Mouse (Mus musculus): ENCODE measurements around the gene Adcy1.

Gene Adcy1

DNA sequence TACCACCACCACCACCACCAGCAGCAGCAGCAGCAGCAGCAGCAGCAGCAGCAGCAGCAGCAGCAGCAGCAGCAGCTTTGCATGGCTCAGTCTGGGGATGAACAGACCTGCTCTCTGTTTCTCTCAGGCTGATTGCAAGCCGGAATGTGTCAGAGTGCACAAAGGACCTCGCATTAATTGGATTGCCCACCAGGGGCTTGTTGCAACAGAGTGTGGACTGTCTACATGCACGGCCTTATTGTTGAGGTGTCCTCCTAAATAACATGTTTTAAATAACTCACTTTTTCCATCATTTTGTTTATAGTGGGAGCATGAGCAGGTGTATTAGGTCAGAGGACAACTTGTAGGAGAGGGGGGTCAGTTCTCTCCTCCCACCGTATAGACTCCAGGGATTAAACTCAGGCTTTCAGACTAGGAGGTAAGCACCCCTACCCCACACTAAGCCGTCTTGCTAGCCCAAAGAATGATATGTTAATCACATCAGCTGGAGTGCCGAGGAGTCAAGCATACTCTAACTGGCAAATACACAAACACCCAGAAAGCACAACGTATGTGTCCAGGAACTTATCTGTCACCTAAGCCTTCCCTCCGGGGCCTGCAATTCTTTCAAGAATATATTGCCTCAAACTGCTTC is 119.2 kb downstream of the Adcy1 start:
- ATAC-seq (ENCODE audit: low TSS enrichment) = no peak; the same call in 1 of the 2 replicates

DNA sequence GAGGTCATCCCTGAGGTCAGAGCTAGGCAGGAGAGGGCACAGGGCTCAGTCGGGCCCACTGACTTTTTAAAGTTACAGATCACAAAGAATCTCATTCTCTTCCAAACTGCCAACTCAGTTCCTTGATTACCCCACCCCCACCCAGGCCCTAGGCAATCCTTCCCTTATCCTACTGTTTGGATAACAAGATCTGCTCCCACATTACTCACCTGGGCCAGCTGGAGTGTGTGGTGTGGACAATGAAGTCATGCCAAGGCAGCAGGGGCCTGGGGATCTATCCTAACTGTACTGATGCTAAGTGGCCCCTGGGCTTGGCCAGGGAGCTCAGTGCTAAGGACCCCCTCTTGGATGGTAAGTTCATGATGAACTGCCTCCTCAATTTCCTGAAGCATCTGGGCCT is 121.1 kb downstream of the Adcy1 start:
- no peak for ATAC-seq (ENCODE audit: low TSS enrichment)

DNA sequence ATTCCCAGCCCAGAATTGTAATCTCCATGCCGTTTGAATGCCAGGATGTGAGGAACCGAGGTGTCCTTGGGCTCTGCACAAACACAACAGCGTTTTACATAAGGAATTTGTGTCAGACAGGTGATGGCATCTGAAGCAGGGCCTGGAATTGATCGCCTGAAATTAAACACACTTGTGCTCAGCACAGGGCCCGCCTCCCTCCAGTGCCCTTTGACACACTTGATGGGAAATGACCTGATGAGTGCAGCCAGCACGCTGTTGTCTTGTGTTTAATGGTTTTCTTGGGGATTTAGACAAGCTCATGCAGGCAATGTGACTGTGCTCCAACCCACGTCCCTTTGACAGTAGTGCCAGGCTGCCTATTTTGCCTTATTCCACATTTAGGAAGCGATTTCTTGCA is 124.2 kb downstream of the Adcy1 start:
- no peak for ATAC-seq (ENCODE audit: low TSS enrichment)

DNA sequence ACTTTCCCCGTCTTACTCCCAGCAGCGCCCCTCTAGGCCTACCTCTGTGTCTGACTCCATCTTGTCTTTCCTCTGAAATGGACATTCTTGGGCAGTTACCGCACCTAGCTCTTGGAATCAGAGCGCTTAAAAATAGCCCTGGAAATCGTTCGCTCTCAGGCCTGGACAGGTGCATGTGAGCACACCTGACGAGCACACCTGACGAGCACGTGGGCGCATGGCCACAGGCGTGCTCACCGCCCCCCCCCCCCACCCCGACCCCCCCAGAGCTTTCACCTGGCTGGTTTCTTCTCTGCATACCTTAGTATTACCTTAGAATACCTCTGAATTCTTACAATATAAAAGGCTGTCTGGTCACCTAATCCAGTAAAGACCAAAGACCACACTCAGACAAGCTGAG is 125.2 kb downstream of the Adcy1 start, which contains the start of gene Gm11985:
Gm11985 (minus strand) TSS at position 101 of the 400 bp plus-strand sequence.
- no peak for ATAC-seq (ENCODE audit: low TSS enrichment)

DNA sequence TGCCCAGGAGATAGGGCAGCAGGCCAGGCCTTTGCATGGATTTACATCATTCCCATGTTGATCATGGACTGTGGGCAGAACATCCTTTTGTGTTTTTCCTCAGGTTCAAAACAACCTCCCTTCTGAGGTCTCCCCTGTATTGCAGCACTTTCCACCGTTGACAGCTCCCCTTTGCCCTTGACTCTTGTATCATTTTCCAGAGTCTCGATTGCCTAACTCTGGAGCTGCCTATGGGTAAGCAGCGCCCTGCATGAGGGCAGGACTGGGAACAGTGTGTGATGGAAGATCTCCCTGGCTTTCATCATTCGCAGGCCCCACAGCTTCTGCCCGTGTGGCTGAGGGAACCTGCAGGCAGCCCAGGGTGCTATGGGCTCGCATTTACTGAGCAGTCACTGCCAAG is 129.4 kb downstream of the Adcy1 start:
- no peak for ATAC-seq (ENCODE audit: low TSS enrichment)

DNA sequence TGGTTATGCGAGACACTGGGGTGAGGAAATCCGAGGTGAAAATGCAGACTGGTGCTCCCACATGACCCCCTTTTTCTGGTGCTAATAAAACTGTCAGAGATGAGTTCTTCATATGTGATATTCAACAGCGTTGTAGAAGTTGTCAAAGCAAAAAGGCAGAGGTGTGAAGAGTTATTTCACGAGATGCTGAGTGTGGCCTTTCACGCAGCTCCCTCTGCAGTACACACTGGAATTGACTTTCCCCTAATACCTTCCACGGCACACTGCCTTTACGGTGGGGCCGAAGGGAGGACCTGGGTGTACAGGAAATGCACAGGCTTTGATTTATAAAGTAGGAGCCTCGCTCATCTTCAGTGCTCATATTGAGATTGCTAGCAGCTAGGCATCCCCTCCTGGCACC is 129.8 kb downstream of the Adcy1 start:
- ATAC-seq (ENCODE audit: low TSS enrichment) = 0 out of 2 replicates have a peak, but pooled peaks have one; percentile 32

DNA sequence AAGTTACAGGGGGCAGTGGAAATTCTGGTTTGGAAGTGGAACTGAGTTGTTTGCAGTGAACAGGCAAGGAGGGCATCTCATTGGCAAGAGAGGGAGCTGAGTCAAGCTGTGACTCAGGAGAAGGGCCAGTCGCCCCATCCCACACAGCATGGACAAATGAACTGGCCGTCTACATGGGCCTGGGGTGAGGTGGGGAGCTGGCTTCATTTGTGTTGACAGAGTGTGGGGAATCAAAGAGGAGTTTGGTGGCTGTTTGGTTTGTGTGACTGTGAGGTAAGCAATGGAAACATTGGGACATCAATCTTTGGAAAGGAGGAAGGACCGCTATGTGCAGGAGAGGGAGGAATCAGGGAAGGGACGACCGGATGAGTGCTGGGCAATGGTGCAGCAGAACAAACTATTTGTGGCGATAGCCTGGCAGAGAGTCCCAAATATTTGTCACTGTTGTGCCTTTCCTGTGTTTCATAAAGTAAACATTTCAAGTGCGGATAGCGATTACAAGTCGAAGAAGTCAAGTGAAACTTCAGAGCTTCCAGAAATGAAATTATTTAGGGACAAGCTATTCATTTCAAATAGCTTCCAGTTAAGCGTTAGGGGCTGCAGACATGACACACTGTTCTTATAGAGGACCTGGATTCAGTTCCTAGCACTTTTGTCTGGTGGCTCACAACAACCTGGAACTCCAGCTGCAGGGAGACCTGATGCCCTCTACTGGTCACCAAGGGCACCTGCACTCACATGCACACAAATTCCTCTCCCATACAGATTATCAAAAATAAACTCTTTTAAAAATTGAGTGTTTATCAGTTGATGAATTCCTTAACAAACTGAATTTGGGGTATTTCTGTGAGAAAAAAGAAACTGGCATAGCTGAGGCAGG is 131.4 kb downstream of the Adcy1 start:
- ATAC-seq (ENCODE audit: low TSS enrichment) = no peak

DNA sequence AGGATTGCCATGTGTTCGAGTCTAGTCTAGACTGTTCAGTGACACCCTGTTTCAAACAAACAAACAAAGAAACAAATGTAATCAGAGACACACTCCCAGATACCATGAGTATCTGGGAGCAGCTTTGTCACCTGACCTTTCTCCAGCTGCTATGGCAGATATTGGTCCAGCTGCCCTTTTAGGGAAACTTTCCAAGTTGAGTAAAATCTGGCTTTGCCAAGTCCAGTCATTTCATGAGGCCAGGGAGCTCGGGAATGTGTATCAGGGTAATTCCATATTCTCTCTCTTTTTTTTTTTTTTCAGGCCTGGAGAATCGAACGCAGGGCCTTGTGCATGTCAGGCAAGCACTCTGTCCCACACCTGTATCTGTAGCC is 132.0 kb downstream of the Adcy1 start:
- ATAC-seq (ENCODE audit: low TSS enrichment) = no peak

DNA sequence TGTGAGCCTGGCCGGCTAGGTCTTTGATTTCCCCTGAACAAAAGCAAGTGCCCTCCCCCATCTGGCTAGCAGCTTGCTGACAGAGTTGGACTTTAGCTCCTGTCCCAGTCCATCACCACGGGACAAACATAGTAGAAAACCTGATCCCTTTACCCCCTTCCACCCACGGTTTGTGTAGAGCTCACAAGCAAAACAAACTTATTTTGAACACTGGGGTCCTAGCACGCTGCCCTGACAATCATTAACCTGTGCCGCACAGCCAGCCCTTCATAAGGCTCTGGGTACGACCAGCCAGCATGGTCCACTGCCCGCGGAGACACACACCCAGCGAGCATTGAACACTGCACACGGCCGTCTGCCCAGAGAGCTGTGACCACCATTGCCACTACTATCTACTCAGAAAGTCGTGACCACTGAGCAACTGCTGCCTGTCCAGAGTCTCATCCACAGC is 134.2 kb downstream of the Adcy1 start, which contains the start of gene Igfbp1:
Igfbp1 (plus strand) TSS at position 292 of the 451 bp plus-strand sequence.
- ATAC-seq (ENCODE audit: low TSS enrichment) = no peak

DNA sequence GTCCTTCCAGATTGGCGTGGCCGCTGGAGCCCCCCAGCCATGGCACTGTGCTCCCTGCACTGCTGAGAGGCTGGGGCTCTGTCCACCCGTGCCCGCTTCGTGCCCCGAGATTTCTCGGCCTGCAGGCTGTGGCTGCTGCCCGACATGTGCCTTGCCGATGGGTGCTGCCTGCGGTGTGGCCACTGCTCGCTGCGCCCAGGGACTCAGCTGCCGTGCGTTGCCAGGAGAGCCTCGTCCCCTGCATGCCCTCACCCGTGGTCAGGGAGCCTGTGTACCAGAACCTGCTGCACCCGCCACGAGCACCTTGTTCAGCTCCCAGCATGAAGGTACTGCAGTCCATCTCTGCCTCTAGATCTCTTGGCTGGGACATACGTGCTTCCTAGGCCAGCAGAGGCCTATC is 134.7 kb downstream of the Adcy1 start:
- no peak for ATAC-seq (ENCODE audit: low TSS enrichment)

DNA sequence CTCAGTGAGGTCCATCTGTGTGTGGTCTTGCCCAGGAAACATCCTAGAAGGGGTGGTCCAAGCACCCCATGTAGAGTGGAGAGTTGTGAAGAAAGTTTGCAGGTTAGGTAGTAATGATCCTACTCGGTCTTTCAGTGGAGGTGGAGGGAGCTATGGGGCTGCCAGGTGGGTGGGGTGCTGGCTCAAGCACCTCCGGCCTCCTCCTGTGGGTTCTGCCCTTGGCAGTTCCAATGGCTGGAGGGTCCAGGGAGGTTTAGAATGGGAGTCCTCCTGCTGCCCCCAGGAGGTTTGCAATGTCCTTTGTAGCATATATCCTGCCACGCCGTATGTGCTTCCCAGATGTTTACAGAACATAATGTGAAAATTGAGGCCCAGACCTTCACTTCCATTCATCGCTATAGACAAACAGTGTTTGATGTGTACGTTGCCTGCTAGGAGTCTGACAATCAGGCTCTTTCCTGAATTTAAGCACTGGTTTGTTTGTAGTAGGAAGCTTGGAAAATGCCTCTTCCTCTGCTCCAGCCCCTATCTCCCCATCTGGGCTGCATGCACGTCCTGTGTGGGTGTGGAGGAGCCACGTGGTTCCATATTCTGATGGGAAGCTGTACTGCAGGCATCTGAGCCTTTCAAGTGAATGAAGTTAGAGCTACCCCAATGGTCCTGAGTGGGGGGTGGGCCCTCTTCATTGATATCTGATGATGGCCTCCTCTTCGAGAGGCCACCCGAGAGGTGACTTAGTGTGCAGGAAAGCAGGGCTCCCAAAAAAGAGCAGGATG is 135.4 kb downstream of the Adcy1 start:
- ATAC-seq (ENCODE audit: low TSS enrichment) = no peak

DNA sequence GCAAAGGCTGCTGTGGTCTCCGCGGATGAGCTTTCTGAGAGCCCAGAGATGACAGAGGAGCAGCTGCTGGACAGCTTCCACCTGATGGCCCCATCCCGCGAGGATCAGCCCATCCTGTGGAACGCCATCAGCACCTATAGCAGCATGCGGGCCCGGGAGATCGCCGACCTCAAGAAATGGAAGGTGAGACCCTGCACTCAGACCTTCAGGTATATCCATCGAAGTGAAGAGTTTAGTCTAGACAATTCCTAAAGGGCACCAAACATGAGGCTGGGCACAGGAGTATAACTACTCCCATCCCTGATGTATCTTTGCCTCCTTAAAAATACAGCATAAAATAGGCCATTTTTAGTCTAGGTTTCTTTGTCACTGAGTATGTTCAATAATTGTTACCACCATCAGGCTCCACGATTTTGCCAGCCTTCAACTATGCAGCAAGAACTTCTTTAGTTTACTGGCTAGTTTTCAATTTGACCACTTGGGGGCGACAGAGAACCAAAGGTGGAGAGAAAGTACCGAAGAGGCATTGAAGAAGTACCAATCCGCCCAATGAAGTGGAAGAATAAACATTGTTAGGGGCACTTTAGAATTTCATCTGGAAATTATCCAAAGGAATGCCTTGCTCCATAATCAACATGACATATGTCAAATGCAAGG is 136.6 kb downstream of the Adcy1 start:
- peak; percentile 94 for ATAC-seq (ENCODE audit: low TSS enrichment)

DNA sequence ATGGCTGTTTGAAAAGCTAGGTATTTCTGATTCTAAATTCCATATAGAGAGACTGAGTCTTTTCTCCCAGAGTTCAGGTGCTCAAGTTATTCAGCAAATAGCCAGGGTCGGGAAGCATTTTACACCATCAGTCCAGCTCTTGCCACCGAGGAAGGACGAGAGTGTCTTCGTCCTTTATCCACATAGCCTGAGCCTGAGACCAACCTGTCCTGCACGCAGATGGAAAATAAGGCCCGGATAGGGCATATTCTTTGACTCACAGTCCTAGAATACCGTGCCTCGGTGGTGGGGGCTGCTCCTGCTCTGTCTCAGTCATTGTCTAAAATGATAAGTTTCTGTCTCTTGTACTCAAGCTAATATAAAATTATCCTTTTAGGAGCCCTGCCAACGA is 137.1 kb downstream of the Adcy1 start:
- ATAC-seq (ENCODE audit: low TSS enrichment) = no peak

DNA sequence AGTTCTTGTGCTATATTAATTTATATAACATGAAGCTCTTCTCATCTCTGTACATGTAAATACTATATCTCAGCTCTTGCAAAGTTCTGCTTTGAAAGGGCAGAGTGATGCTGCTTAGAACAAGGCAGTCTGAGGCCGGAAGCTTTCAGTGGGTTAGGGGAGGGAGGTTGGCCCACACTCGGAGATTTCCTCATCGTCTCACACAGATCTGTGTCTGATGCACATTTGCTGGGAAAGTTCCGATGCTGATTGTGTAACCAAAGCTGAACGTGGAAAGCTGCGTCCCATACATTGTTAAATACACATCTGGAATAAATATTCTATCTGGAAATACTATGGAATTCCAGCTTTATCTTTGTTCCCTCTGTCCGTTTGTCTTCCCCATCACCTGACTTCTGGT is 138.9 kb downstream of the Adcy1 start:
- no peak for ATAC-seq (ENCODE audit: low TSS enrichment)

DNA sequence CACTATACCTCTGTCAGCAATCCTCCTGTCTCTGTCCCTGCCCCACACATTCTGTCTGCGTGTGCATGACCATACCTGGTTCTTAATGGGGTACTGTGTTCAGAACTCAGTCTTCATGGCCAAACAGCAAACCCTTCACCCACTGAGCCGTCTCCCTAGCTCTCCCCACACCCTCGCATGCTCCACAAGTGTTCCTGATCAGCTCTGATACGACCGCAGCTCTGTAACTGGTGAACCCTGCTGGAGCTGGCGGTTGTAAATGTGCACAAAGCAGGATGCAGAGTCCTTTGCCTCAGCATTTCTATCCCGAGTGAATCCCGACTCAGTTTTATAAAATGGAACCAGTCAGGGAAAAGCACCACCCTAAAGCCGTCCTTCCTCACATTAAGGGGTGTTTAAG is 140.6 kb downstream of the Adcy1 start:
- no peak for ATAC-seq (ENCODE audit: low TSS enrichment)

DNA sequence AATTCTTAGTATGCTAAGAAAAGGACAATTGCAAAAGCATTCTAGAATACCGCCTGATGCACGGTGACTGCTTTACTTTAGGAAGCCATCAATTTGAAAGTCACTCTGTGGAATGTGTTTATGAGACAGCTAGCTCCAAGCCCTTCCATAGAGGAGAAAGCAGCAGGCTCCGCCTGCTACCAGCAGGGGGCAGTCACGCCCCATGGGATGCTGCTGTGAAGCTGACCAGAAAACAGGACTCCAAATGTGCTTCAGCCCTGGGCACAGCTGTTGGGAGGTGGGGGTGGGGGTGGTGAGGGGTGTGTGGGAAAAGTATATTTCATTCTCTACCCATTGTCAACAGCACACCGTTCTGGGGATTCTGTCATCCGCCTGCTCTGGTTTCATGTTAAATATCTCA is 147.1 kb downstream of the Adcy1 start:
- 0 out of 2 replicates have a peak, but pooled peaks have one; percentile 32 for ATAC-seq (ENCODE audit: low TSS enrichment)

DNA sequence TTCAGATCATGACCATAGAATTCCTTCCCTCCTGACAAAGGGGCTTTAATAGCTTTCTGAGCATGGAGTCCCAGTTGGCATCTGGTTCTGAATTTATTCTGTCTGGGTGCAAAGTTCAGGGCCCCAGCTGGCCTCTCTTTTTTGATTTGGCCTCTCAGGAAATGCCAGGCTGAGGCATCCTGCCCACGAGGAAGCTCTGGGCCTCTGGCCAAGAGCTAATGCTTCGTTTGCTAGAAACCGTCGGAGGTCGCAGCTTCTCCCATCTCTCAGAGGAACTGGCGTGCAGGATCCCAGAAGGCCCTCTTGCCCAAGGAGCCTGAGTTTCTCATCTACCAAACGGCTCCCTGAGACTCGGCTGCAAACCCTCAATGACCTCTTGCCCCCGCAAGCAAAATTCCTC is 147.9 kb downstream of the Adcy1 start:
- no peak for ATAC-seq (ENCODE audit: low TSS enrichment)

DNA sequence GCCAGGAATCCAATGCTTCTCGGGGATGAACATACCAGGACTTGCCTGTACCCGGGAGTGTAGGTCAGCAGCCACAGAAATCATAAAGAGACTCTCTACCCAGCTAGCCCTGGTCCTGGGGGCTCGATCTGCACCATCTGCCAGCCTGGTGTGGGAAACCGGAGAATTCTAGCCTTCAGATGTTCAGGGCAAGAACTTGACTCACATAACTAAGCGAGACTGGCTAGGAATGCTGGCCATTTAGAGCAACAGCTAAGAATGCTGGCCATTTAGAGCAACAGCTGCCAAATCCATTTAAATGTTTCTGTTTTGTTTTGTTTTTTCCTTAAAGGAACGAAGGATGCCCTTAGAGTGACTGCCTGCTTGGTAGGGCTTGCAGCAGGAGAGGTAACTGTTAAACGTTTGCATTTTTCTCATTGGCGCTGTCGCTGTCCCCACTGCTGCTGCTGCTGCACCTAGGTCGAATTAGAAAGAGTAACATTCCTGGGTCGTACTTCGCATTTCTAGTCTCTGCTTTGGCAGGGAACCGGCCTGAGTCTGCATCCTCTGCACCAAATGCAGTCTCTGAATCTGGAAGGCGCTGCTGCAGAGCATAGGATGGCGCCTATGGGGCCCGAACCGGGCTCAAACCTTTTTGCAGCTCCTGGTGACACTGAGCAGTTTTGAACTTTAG is 149.0 kb downstream of the Adcy1 start:
- no peak for ATAC-seq (ENCODE audit: low TSS enrichment)

DNA sequence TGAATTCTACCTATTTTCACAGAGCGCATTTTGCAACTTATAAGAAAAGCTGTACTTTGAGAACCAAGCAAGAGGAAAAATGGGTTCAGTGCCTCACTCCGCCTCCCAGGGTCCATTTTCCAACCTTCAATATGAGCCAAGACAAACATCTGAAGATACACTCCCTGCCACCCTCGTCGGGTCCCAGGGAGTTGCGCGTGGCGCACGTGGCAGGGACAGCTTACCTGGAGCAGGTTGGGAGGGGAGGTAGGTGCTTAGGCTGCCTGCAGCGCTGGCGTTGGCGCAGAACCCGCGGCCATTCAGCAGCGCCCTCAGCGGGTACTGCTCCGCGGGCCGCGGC is 149.8 kb downstream of the Adcy1 start:
- no peak for ATAC-seq (ENCODE audit: low TSS enrichment)

DNA sequence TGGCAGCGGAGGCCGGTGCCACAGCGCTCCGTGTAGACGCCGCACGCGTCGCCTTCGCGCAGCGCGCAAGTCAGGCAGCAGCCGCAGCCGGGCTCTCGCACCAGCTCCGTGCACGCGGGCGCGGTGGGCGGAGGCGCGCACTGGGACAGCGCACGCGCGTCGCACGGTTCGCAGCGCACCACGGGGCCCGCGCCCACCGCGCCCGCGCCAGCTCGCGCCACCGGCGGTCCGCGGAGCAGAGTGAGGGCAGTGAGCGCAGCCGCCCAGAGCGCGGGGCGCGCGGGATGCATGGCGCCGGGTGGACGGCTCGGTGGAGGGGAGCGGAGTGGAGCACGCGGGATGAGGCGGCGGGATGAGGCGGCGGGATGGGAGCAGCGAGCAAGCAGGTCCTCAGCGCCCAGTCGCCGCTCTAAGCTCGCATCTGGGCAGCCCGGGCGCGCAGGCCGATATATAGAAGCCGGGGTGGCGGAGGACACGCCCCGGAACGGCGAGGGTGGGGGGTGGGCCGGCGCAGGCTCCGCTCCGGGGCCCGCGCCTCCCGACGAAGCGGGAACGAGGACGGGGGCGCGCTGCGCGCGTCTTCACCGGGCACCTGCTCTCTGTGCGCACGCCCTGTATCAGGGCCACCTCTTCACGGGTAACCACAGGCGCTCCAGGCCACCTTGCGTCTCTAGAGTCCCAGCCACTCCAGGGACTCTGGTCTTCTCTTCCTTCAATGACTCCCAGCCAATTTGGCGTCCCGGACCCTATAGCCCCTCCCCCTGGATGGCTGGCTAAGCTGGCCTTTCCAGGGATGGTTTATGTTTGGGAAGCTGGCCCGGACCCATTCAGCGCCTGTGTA is 150.4 kb downstream of the Adcy1 start, which contains the start of gene Igfbp3:
Igfbp3 (minus strand) TSS at position 423 of the 841 bp plus-strand sequence.
- ATAC-seq (ENCODE audit: low TSS enrichment) = peak; percentile 78
